Mouse (Mus musculus) ES-E14 (cell line): ENCODE data around the gene Stard3.

Source experiments
- CHD2 ChIP-seq: IDR thresholded peaks from 2 replicates; pipeline ENCODE4 v1.6.1; 2014; ENCODE audit warnings: mild to moderate bottlenecking, low read depth, low read length, inconsistent platforms
- HCFC1 ChIP-seq: IDR thresholded peaks from 2 replicates; pipeline ENCODE4 v1.6.1; 2012; ENCODE audit warnings: low read length, inconsistent platforms, borderline replicate concordance; ENCODE audit not compliant: insufficient read depth

DNA sequence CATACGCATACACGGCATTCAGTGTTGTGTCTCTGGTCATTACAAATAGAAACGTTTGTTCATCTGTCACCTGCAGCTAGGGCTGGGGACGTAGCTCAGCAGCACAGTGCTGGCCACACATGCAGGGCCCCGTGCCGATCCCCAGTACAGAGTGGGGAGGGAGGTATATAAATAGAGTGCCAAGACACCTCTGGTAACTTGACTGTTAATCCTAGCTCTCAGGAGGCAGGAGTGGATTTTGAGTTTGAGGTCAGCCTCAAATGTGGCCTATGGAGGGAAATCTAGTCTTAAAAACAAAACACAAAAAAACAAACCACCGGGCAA is 9.7 kb downstream of the Stard3 start:
- no peak for TF ChIP-seq CHD2
- no peak for TF ChIP-seq HCFC1
